Mouse (Mus musculus) intestine, postnatal 0 days (tissue): ENCODE results near the gene Grcc10. TPM values are rescaled to one million over a fixed set of nuclear protein-coding genes. Genes with fewer than 3 reads are reported as not detected.

Experiments
- ATAC-seq: fragments of 200-750 bp; cut with Nextera tagmentation; 2 replicates; pipeline ENCODE4 v1.8.0; 2017; ENCODE audit warnings: mild to moderate bottlenecking, moderate TSS enrichment, moderate library complexity
- H3K27ac ChIP-seq: fragments of 300-500 bp; sonication (generic); 2 replicates; pipeline ENCODE4 v1.5.1; 2014; ENCODE audit warnings: mild to moderate bottlenecking, low read depth, low read length, moderate library complexity
- H3K27me3 ChIP-seq: fragments of 300-500 bp; sonication (generic); replicated peaks from 2 replicates; pipeline ENCODE4 v1.6.1; 2014; ENCODE audit warnings: low read length, mixed read lengths; ENCODE audit not compliant: control insufficient read depth, insufficient read depth
- H3K36me3 ChIP-seq: fragments of 300-500 bp; sonication (generic); 2 replicates; pipeline ENCODE4 v1.6.1; 2014; ENCODE audit warnings: mild to moderate bottlenecking, moderate library complexity; ENCODE audit not compliant: control insufficient read depth, insufficient read depth
- H3K4me1 ChIP-seq: fragments of 300-500 bp; sonication (generic); replicated peaks from 2 replicates; pipeline ENCODE4 v1.6.1; 2014; ENCODE audit warnings: antibody characterized with exemption, low read length, mixed read lengths; ENCODE audit not compliant: control insufficient read depth, insufficient read depth
- H3K4me2 ChIP-seq: fragments of 300-500 bp; sonication (generic); replicated peaks from 2 replicates; pipeline ENCODE4 v1.6.1; 2014; ENCODE audit warnings: low read depth, mild to moderate bottlenecking, moderate library complexity
- H3K4me3 ChIP-seq: fragments of 300-500 bp; sonication (generic); 2 replicates; pipeline ENCODE4 v1.5.1; 2014; ENCODE audit warnings: low read depth, low read length
- H3K9ac ChIP-seq: fragments of 300-500 bp; sonication (generic); 2 replicates; pipeline ENCODE4 v1.6.1; 2014; ENCODE audit warnings: mild to moderate bottlenecking, low read depth, low read length
- H3K9me3 ChIP-seq: fragments of 300-500 bp; sonication (generic); 2 replicates; pipeline ENCODE4 v1.6.1; 2016; ENCODE audit warnings: mixed run types; ENCODE audit not compliant: control insufficient read depth
- CTCF ChIP-seq: sonication (generic); IDR thresholded peaks from 2 replicates; pipeline ENCODE4 v1.5.1; 2016; ENCODE audit warnings: low read depth, mild to moderate bottlenecking, control low read depth, antibody characterized with exemption, moderate library complexity
- WGBS: fragments of 180-500 bp; shearing (Covaris S2); extraction: QIAGEN DNeasy Blood & Tissue Kit; methylation state at CpG from one replicate; pipeline ENCODE4 v1.1.7; 2014; 5-methylcytosine and 5-hydroxymethylcytosine counted together
- polyA plus RNA-seq: library from polyadenylated mRNA; unstranded; fragments of >200 nt; fragmentation: Nextera tagmentation; extraction: Ambion mirVana; gene quantifications from 2 replicates; pipeline ENCODE4 v1.2.1, GENCODE M21; 2015

The Grcc10 gene
- polyA plus RNA-seq, 1 experiment from 2014 or later: 238 TPM

GRCm38 (mm10) chr6:124780917-124781316 lies 39.7 kb upstream of the Grcc10 start:
- WGBS: 83% methylated on average over 7 of the region's 7 CpGs
- Histone ChIP-seq H3K36me3 (no peaks in the 10 kb centered on the region), H3K9ac (no peak overlapping the region), H3K4me1 (no peaks in the 10 kb centered on the region), H3K4me3 (no peak overlapping the region), H3K4me2 (no peak overlapping the region), H3K27ac (no peak overlapping the region), H3K9me3 (no peaks in the 10 kb centered on the region), H3K27me3 (peaks cover 12% of the 10 kb centered on the region; the same call in 1 of the 2 replicates)
- TF ChIP-seq CTCF: no peak
- no peak for ATAC-seq

GRCm38 (mm10) chr6:124779984-124780416 lies 38.8 kb upstream of the Grcc10 start:
- no peak for ATAC-seq
- Histone ChIP-seq H3K27ac (no peak overlapping the region), H3K4me3 (peak overlapping the region; percentile 22), H3K9me3 (no peaks in the 10 kb centered on the region), H3K27me3 (peaks cover 12% of the 10 kb centered on the region; the same call in 1 of the 2 replicates), H3K36me3 (no peaks in the 10 kb centered on the region), H3K4me2 (peak overlapping the region; percentile 56), H3K4me1 (no peaks in the 10 kb centered on the region), H3K9ac (no peak overlapping the region)
- WGBS: 7% methylated on average over 10 of the region's 10 CpGs
- peak; percentile 23; the same call in 1 of the 2 replicates for TF ChIP-seq CTCF

- peak within 1 kb of the TSS; percentile 22 for H3K4me3 ChIP-seq
- peaks cover 12% of the 10 kb centered on the region; the same call in 1 of the 2 replicates for H3K27me3 ChIP-seq
- H3K4me2 ChIP-seq: peak within 1 kb of the TSS; percentile 56
- no peak for TF ChIP-seq CTCF
- H3K4me1 ChIP-seq: no peaks in the 10 kb centered on the region
- H3K36me3 ChIP-seq: no peaks in the 10 kb centered on the region
- H3K9ac ChIP-seq: peak within 1 kb of the TSS; percentile 26; the same call in 1 of the 2 replicates
- H3K9me3 ChIP-seq: no peaks in the 10 kb centered on the region
- WGBS: 4% methylated on average over 23 of the region's 23 CpGs
- no peak within 1 kb of the TSS for H3K27ac ChIP-seq
- no peak for ATAC-seq
Measured at GRCm38 (mm10) chr6:124779222-124779983, 38.2 kb upstream of the Grcc10 start, which contains the start of gene Lrrc23. Gene Lrrc23, minus strand, starts transcription at chr6:124779727.

- WGBS: 82% methylated on average over 15 of the region's 15 CpGs
- no peak overlapping the region for H3K4me3 ChIP-seq
- no peak overlapping the region for H3K27ac ChIP-seq
- H3K4me1 ChIP-seq: no peaks in the 10 kb centered on the region
- H3K27me3 ChIP-seq: peaks cover 11% of the 10 kb centered on the region
- no peak overlapping the region for H3K4me2 ChIP-seq
- H3K36me3 ChIP-seq: no peaks in the 10 kb centered on the region
- no peak overlapping the region for H3K9ac ChIP-seq
- no peaks in the 10 kb centered on the region for H3K9me3 ChIP-seq
- no peak for TF ChIP-seq CTCF
- ATAC-seq: no peak
Measured at GRCm38 (mm10) chr6:124770511-124770910, 29.3 kb upstream of the Grcc10 start.

- WGBS: 68% methylated on average over 7 of the region's 7 CpGs
Measured at GRCm38 (mm10) chr6:124770013-124770412, 28.8 kb upstream of the Grcc10 start.

GRCm38 (mm10) chr6:124769101-124769765 lies 28.1 kb upstream of the Grcc10 start, which contains the start of gene Eno2:
Gene Eno2, minus strand, starts transcription at chr6:124769673.
- under 1% methylated on average over 52 of the region's 54 CpGs for WGBS
- TF ChIP-seq CTCF: no peak
- peak within 1 kb of the TSS; percentile 27; the same call in 1 of the 2 replicates for H3K9ac ChIP-seq
- no peaks in the 10 kb centered on the region for H3K36me3 ChIP-seq
- peaks cover 11% of the 10 kb centered on the region for H3K27me3 ChIP-seq
- ATAC-seq: peak; percentile 53
- no peaks in the 10 kb centered on the region for H3K4me1 ChIP-seq
- peak within 1 kb of the TSS; percentile 75 for H3K4me2 ChIP-seq
- H3K9me3 ChIP-seq: no peaks in the 10 kb centered on the region
- no peak within 1 kb of the TSS for H3K27ac ChIP-seq
- peak within 1 kb of the TSS; percentile 43 for H3K4me3 ChIP-seq

More at GRCm38 (mm10) chr6:124770013-124770412, 28.8 kb upstream of the Grcc10 start:
- ATAC-seq: no peak
- H3K9ac ChIP-seq: peak overlapping the region; percentile 27; the same call in 1 of the 2 replicates
- no peak for TF ChIP-seq CTCF
- no peaks in the 10 kb centered on the region for H3K4me1 ChIP-seq
- H3K4me3 ChIP-seq: peak overlapping the region; percentile 43; the same call in 1 of the 2 replicates
- no peak overlapping the region for H3K27ac ChIP-seq
- no peaks in the 10 kb centered on the region for H3K36me3 ChIP-seq
- H3K4me2 ChIP-seq: peak overlapping the region; percentile 75; the same call in 1 of the 2 replicates
- H3K9me3 ChIP-seq: no peaks in the 10 kb centered on the region
- H3K27me3 ChIP-seq: peaks cover 11% of the 10 kb centered on the region
